Mouse (Mus musculus): ENCODE measurements around the gene Adcy2. TPM values are rescaled to one million over a fixed set of nuclear protein-coding genes. Genes with fewer than 3 reads are reported as not detected.
A peak's percentile ranks its signal among the peaks of the same experiment; 100 is the strongest.

Gene Adcy2
- polyA plus RNA-seq, 1 experiment from 2014 or later, result 1.6 TPM

DNA sequence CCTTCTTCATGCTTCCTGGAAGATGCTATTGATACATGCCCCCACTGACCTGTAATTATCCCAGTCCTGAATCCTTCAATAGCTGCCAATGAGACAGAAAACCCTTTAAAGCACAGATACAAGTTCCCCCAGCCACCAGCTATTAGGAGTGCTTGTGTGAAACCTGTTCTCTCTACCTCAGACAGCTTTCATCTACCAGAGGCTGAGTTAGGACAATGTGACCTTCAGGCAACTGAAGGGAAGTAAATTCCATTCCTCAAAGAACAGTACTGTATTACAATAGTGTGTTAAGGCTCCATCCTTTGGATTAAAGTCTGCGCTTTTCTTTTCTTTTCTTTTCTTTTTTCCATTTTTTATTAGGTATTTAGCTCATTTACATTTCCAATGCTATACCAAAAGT lies 356.6 kb downstream of the Adcy2 start:
- Histone ChIP-seq H3K4me3 (replicated peaks; ENCODE audit: low read length) (no peak overlapping the region), H3K27ac (ENCODE audit: low read length) (no peak overlapping the region), H3K4me1 (ENCODE audit: control insufficient read depth, insufficient read depth, low read length) (no peaks in the 10 kb centered on the region), H3K9me3 (replicated peaks; ENCODE audit: control insufficient read depth, low read length) (no peaks in the 10 kb centered on the region), H3K9ac (ENCODE audit: low read length) (no peak overlapping the region), H3K27me3 (ENCODE audit: control insufficient read depth, insufficient read depth, low read length) (no peaks in the 10 kb centered on the region), H3K36me3 (ENCODE audit: control insufficient read depth, insufficient read depth, low read length) (no peaks in the 10 kb centered on the region), H3K4me2 (ENCODE audit: low read depth, low read length) (no peak overlapping the region)
- no peak for ATAC-seq (ENCODE audit: insufficient read depth, low FRiP score)
- 94% methylated on average over 1 of the region's 1 CpGs for WGBS

- no peak for ATAC-seq (ENCODE audit: insufficient read depth, low FRiP score)
- Histone ChIP-seq H3K9ac (ENCODE audit: low read length) (no peak overlapping the region), H3K9me3 (replicated peaks; ENCODE audit: control insufficient read depth, low read length) (no peaks in the 10 kb centered on the region), H3K4me3 (replicated peaks; ENCODE audit: low read length) (no peak overlapping the region), H3K36me3 (ENCODE audit: control insufficient read depth, insufficient read depth, low read length) (no peaks in the 10 kb centered on the region), H3K27ac (ENCODE audit: low read length) (no peak overlapping the region), H3K27me3 (ENCODE audit: control insufficient read depth, insufficient read depth, low read length) (no peaks in the 10 kb centered on the region), H3K4me1 (ENCODE audit: control insufficient read depth, insufficient read depth, low read length) (no peaks in the 10 kb centered on the region), H3K4me2 (ENCODE audit: low read depth, low read length) (no peak overlapping the region)
- WGBS, result 70% methylated on average over 3 of the region's 3 CpGs
These were observed 372.3 kb downstream of the Adcy2 start for GRCm38 (mm10) chr13:68627041-68627440.

- 47% methylated on average over 6 of the region's 6 CpGs for WGBS
- Histone ChIP-seq H3K36me3 (ENCODE audit: control insufficient read depth, insufficient read depth, low read length) (no peaks in the 10 kb centered on the region), H3K9ac (ENCODE audit: low read length) (no peak overlapping the region), H3K9me3 (replicated peaks; ENCODE audit: control insufficient read depth, low read length) (no peaks in the 10 kb centered on the region), H3K4me3 (replicated peaks; ENCODE audit: low read length) (no peak overlapping the region), H3K27ac (ENCODE audit: low read length) (no peak overlapping the region), H3K27me3 (ENCODE audit: control insufficient read depth, insufficient read depth, low read length) (no peaks in the 10 kb centered on the region), H3K4me1 (ENCODE audit: control insufficient read depth, insufficient read depth, low read length) (no peaks in the 10 kb centered on the region), H3K4me2 (ENCODE audit: low read depth, low read length) (no peak overlapping the region)
- ATAC-seq (ENCODE audit: insufficient read depth, low FRiP score), result no peak
These were observed 376.5 kb downstream of the Adcy2 start for GRCm38 (mm10) chr13:68622792-68623191.

GRCm38 (mm10) chr13:68607652-68608405 lies 391.5 kb downstream of the Adcy2 start:
- Histone ChIP-seq H3K27me3 (ENCODE audit: control insufficient read depth, insufficient read depth, low read length) (no peaks in the 10 kb centered on the region), H3K4me2 (ENCODE audit: low read depth, low read length) (peak overlapping the region; percentile 49), H3K9ac (ENCODE audit: low read length) (peak overlapping the region; percentile 18; the same call in 1 of the 2 replicates), H3K4me3 (replicated peaks; ENCODE audit: low read length) (peak overlapping the region; percentile 31), H3K27ac (ENCODE audit: low read length) (no peak overlapping the region), H3K9me3 (replicated peaks; ENCODE audit: control insufficient read depth, low read length) (no peaks in the 10 kb centered on the region), H3K36me3 (ENCODE audit: control insufficient read depth, insufficient read depth, low read length) (no peaks in the 10 kb centered on the region), H3K4me1 (ENCODE audit: control insufficient read depth, insufficient read depth, low read length) (0 out of 2 replicates have a peak, but pooled peaks cover 7% of the 10 kb centered on the region)
- WGBS, result 31% methylated on average over 21 of the region's 21 CpGs
- peak; percentile 36; the same call in 1 of the 2 replicates for ATAC-seq (ENCODE audit: insufficient read depth, low FRiP score)

DNA sequence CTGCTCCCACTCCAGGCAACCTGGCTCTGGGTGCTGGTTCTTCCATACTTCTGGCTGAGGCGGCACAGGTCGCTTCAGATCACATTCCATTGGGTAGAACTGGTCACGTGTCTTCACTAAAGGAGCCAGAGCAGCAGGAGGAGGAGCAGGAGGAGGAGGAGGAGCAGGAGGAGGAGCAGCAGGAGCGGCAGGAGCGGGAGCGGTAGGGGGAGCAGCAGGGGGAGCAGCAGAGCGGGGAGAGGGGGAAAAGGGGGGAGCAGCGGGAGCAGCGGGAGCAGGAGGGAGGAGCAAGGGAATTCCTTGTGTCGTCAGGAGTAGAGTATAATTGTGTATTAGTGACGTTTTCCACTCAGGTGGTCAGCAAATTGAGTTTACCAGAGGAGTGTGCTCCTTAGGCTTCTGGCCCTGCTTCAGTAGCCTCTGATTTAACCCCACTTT lies 393.6 kb downstream of the Adcy2 start:
- 0 out of 2 replicates have a peak, but pooled peaks cover 7% of the 10 kb centered on the region for H3K4me1 ChIP-seq (ENCODE audit: control insufficient read depth, insufficient read depth, low read length)
- no peak overlapping the region for H3K27ac ChIP-seq (ENCODE audit: low read length)
- H3K36me3 ChIP-seq (ENCODE audit: control insufficient read depth, insufficient read depth, low read length), result no peaks in the 10 kb centered on the region
- H3K4me2 ChIP-seq (ENCODE audit: low read depth, low read length), result peak overlapping the region; percentile 45
- peak; percentile 79 for ATAC-seq (ENCODE audit: insufficient read depth, low FRiP score)
- H3K9ac ChIP-seq (ENCODE audit: low read length), result no peak overlapping the region
- 6% methylated on average over 11 of the region's 11 CpGs for whole genome bisulfite sequencing
- no peaks in the 10 kb centered on the region for H3K27me3 ChIP-seq (ENCODE audit: control insufficient read depth, insufficient read depth, low read length)
- H3K9me3 ChIP-seq (replicated peaks; ENCODE audit: control insufficient read depth, low read length), result no peaks in the 10 kb centered on the region
- H3K4me3 ChIP-seq (replicated peaks; ENCODE audit: low read length), result peak overlapping the region; percentile 29

GRCm38 (mm10) chr13:68603085-68603484 lies 396.3 kb downstream of the Adcy2 start:
- no peaks in the 10 kb centered on the region for H3K9me3 ChIP-seq (replicated peaks; ENCODE audit: control insufficient read depth, low read length)
- H3K27me3 ChIP-seq (ENCODE audit: control insufficient read depth, insufficient read depth, low read length), result no peaks in the 10 kb centered on the region
- H3K36me3 ChIP-seq (ENCODE audit: control insufficient read depth, insufficient read depth, low read length), result no peaks in the 10 kb centered on the region
- WGBS, result 77% methylated on average over 6 of the region's 6 CpGs
- no peak for ATAC-seq (ENCODE audit: insufficient read depth, low FRiP score)
- 0 out of 2 replicates have a peak, but pooled peaks cover 2% of the 10 kb centered on the region for H3K4me1 ChIP-seq (ENCODE audit: control insufficient read depth, insufficient read depth, low read length)
- no peak overlapping the region for H3K4me3 ChIP-seq (replicated peaks; ENCODE audit: low read length)
- H3K4me2 ChIP-seq (ENCODE audit: low read depth, low read length), result no peak overlapping the region
- no peak overlapping the region for H3K9ac ChIP-seq (ENCODE audit: low read length)
- H3K27ac ChIP-seq (ENCODE audit: low read length), result no peak overlapping the region

DNA sequence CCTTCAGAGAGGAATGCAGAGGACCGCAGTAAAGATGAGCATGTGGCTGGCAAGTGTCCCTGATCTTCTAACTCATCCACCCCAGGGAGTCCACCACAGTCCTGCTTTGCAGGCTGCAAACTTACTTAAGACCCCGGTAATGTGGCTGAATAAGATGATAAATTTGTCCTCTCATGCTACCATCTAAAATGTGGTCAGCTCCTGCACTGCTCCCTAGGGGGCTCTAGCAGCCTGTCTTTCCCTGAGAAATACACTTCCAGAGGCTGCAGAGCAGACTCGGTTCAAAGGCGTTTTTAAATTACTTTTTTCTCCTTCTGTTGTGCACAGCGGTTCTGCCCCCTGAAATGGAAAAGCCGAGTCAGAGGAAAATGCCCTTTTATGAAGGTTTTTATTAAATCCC lies 398.2 kb downstream of the Adcy2 start:
- peaks cover 3% of the 10 kb centered on the region; the same call in 1 of the 2 replicates for H3K4me1 ChIP-seq (ENCODE audit: control insufficient read depth, insufficient read depth, low read length)
- H3K9me3 ChIP-seq (replicated peaks; ENCODE audit: control insufficient read depth, low read length), result no peaks in the 10 kb centered on the region
- H3K9ac ChIP-seq (ENCODE audit: low read length), result no peak overlapping the region
- H3K4me2 ChIP-seq (ENCODE audit: low read depth, low read length), result no peak overlapping the region
- no peak overlapping the region for H3K4me3 ChIP-seq (replicated peaks; ENCODE audit: low read length)
- ATAC-seq (ENCODE audit: insufficient read depth, low FRiP score), result no peak
- 11% methylated on average over 6 of the region's 6 CpGs for WGBS
- no peak overlapping the region for H3K27ac ChIP-seq (ENCODE audit: low read length)
- no peaks in the 10 kb centered on the region for H3K27me3 ChIP-seq (ENCODE audit: control insufficient read depth, insufficient read depth, low read length)
- H3K36me3 ChIP-seq (ENCODE audit: control insufficient read depth, insufficient read depth, low read length), result no peaks in the 10 kb centered on the region

GRCm38 (mm10) chr13:68598953-68599352 lies 400.4 kb downstream of the Adcy2 start:
- Histone ChIP-seq H3K4me3 (replicated peaks; ENCODE audit: low read length) (no peak overlapping the region), H3K4me2 (ENCODE audit: low read depth, low read length) (no peak overlapping the region), H3K27me3 (ENCODE audit: control insufficient read depth, insufficient read depth, low read length) (no peaks in the 10 kb centered on the region), H3K36me3 (ENCODE audit: control insufficient read depth, insufficient read depth, low read length) (0 out of 2 replicates have a peak, but pooled peaks cover 4% of the 10 kb centered on the region), H3K27ac (ENCODE audit: low read length) (no peak overlapping the region), H3K9ac (ENCODE audit: low read length) (no peak overlapping the region), H3K9me3 (replicated peaks; ENCODE audit: control insufficient read depth, low read length) (no peaks in the 10 kb centered on the region), H3K4me1 (ENCODE audit: control insufficient read depth, insufficient read depth, low read length) (peaks cover 3% of the 10 kb centered on the region; the same call in 1 of the 2 replicates)
- ATAC-seq (ENCODE audit: insufficient read depth, low FRiP score), result no peak

DNA sequence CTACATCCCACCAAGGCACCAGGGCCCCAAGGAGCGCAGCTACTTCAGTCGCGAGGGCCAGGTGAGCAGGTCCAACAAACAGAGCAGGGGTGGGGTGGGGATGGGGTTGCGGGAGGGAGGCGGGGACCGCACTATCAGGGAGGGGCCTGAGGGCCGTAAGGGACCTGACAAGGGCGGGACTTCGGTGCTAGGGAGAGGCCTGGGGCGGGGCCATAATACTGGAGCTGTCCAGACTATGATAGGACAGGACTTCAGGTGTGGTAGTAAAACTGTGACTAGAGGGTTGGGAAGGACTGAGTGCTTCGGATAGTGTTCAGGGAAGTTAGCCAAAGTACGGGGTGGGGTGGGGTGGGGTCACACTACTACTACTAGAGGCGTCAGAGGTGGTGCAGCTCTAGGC lies 401.7 kb downstream of the Adcy2 start:
- H3K9ac ChIP-seq (ENCODE audit: low read length), result no peak overlapping the region
- H3K36me3 ChIP-seq (ENCODE audit: control insufficient read depth, insufficient read depth, low read length), result peaks cover 8% of the 10 kb centered on the region
- peak overlapping the region; percentile 17; the same call in 1 of the 2 replicates for H3K4me3 ChIP-seq (replicated peaks; ENCODE audit: low read length)
- no peak overlapping the region for H3K27ac ChIP-seq (ENCODE audit: low read length)
- WGBS, result 16% methylated on average over 13 of the region's 13 CpGs
- H3K27me3 ChIP-seq (ENCODE audit: control insufficient read depth, insufficient read depth, low read length), result no peaks in the 10 kb centered on the region
- H3K9me3 ChIP-seq (replicated peaks; ENCODE audit: control insufficient read depth, low read length), result no peaks in the 10 kb centered on the region
- peak; percentile 90 for ATAC-seq (ENCODE audit: insufficient read depth, low FRiP score)
- peaks cover 3% of the 10 kb centered on the region; the same call in 1 of the 2 replicates for H3K4me1 ChIP-seq (ENCODE audit: control insufficient read depth, insufficient read depth, low read length)
- H3K4me2 ChIP-seq (ENCODE audit: low read depth, low read length), result peak overlapping the region; percentile 48

Measured in stomach, embryonic 16.5 days (tissue).